In genomic region chr12:117345088-117345977, GRCm38 (mm10) we compare ENCODE assay signal across 8 mouse cellular contexts.
A peak's percentile ranks its signal among the peaks of the same experiment; 100 is the strongest.
DNase-seq lines count a peak whose midpoint lies in the region; ATAC-seq lines count a peak whose summit lies in the region.

No protein-coding gene starts in this region.

- peak; percentile 30 for DNase-seq in Muller cell, postnatal 12 days (ENCODE audit: inconsistent ontology term)
- peak; percentile 51 to 65 for DNase-seq in cerebellum, postnatal 14 days
- DNase-seq in frontal cortex, postnatal 25 days (ENCODE audit: low spot score in 2 of 2) = peak; percentile 58 to 63
- peak; percentile 77 to 85 for DNase-seq in left cerebral cortex, postnatal 10 days (ENCODE audit: extremely low spot score in 1 of 2, low spot score in 2 of 2)
- peak; percentile 86 for DNase-seq in retina, embryonic 14.5 days (ENCODE audit: low spot score)
- DNase-seq in liver, embryonic 11.5 days (ENCODE audit: low spot score) = no peak
- DNase-seq in adrenal gland, adult 18-20 months (ENCODE audit: low spot score in 2 of 2) = no peak

- H3K27me3 ChIP-seq in liver, embryonic 11.5 days (replicated peaks; ENCODE audit: control insufficient read depth, insufficient read depth, low read length) = no peaks in the 10 kb centered on the region

- no peak overlapping the region for H3K4me3 ChIP-seq in liver, embryonic 11.5 days (ENCODE audit: low read depth, low read length)

- no peak overlapping the region for H3K27ac ChIP-seq in liver, embryonic 11.5 days (ENCODE audit: low read depth, low read length)

- ATAC-seq in liver, embryonic 11.5 days (replicated peaks; ENCODE audit: low FRiP score) = no peak
- ATAC-seq in granulocyte monocyte progenitor cell, adult 5-6 weeks (replicated peaks; ENCODE audit: poor library complexity, severe bottlenecking) = no peak

- intact Hi-C loops in left cerebral cortex, postnatal 10 days (cut with DNase I) = no loop called here

- no peak overlapping the region for H3K9ac ChIP-seq in liver, embryonic 11.5 days (ENCODE audit: low read depth, low read length)

- 31% methylated on average over 20 of the region's 20 CpGs for WGBS in liver, embryonic 11.5 days

- no peaks in the 10 kb centered on the region for H3K9me3 ChIP-seq in liver, embryonic 11.5 days (ENCODE audit: control insufficient read depth, low read length)

- no peak overlapping the region for H3K4me2 ChIP-seq in liver, embryonic 11.5 days

- H3K36me3 ChIP-seq in liver, embryonic 11.5 days (ENCODE audit: control insufficient read depth, insufficient read depth, low read length) = no peaks in the 10 kb centered on the region

- H3K4me1 ChIP-seq in liver, embryonic 11.5 days (replicated peaks; ENCODE audit: control insufficient read depth, insufficient read depth, low read length) = no peaks in the 10 kb centered on the region

Comparison
In these comparisons a context has a peak if more than half of its experiments do, and no peak if none do; other contexts are left out.
1. DNase-seq: peak in Muller cell, postnatal 12 days (single experiment), cerebellum, postnatal 14 days (2 of 2), frontal cortex, postnatal 25 days (2 of 2), left cerebral cortex, postnatal 10 days (2 of 2) and retina, embryonic 14.5 days (single experiment); none in liver, embryonic 11.5 days (single experiment) and adrenal gland, adult 18-20 months (0 of 2).